Mouse (Mus musculus) ES-Bruce4 (cell line): ENCODE measurements at regions not wholly inside any gene's neighbourhood (a gene's known extent, or its start where the extent isn't known, plus 50 kb on each side); places are given as distances from the start of the nearest gene placed in this dataset.

Experiments
- H3K27ac ChIP-seq: 2 replicates; pipeline ENCODE4 v1.5.1; 2012; ENCODE audit warnings: low read length, inconsistent platforms; ENCODE audit not compliant: insufficient read depth
- H3K27me3 ChIP-seq: 2 replicates; pipeline ENCODE4 v1.6.1; 2012; ENCODE audit warnings: mild to moderate bottlenecking, low read length, inconsistent platforms; ENCODE audit not compliant: control insufficient read depth, poor library complexity, insufficient read depth, severe bottlenecking
- H3K36me3 ChIP-seq: 2 replicates; pipeline ENCODE4 v1.6.1; 2012; ENCODE audit warnings: inconsistent platforms, mild to moderate bottlenecking, low read length, moderate library complexity; ENCODE audit not compliant: control insufficient read depth, poor library complexity, insufficient read depth, severe bottlenecking
- H3K4me1 ChIP-seq: one replicate; pipeline ENCODE4 v1.8.1; 2011; ENCODE audit warnings: low read length; ENCODE audit not compliant: control insufficient read depth, insufficient read depth
- H3K4me3 ChIP-seq: 2 replicates; pipeline ENCODE4 v1.5.1; 2011; ENCODE audit warnings: low read depth, mild to moderate bottlenecking, low read length
- H3K9ac ChIP-seq: 2 replicates; pipeline ENCODE4 v1.6.1; 2012; ENCODE audit warnings: low read depth, mild to moderate bottlenecking, inconsistent platforms; ENCODE audit not compliant: poor library complexity, severe bottlenecking
- H3K9me3 ChIP-seq: replicated peaks from 2 replicates; pipeline ENCODE4 v1.6.1; 2012; ENCODE audit warnings: mild to moderate bottlenecking, low read length, inconsistent platforms; ENCODE audit not compliant: control insufficient read depth, poor library complexity, insufficient read depth, severe bottlenecking
- CTCF ChIP-seq: IDR thresholded peaks from one replicate; pipeline ENCODE4 v1.8.1; 2011; ENCODE audit warnings: low read depth, low read length
- EP300 ChIP-seq: IDR thresholded peaks from 2 replicates; pipeline ENCODE4 v1.6.1; 2011; ENCODE audit warnings: low read depth, low read length; ENCODE audit not compliant: insufficient read depth
- POLR2A ChIP-seq: IDR thresholded peaks from one replicate; pipeline ENCODE4 v1.8.1; 2011; ENCODE audit warnings: low read length; ENCODE audit not compliant: insufficient read depth

DNA sequence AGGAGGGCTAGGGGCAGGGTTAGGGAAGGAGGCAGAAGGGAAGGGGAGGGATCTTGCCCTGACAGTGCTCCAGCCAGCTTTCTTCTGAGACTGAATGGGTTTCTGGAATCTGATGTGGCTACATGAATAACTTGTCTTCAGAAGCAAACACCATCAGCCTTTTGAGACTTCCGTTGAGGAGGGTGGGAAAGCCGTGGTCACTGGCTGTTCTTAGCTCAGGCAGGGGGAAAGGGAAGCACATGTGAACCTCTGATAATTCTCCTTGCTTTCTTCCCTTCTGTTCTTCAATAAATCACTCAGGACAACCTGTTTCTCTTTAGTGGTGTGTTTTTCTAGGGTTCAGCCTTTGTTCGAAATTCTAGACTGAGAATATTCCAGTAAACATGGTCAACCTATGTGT, 148.9 kb downstream of the Bcl11a start:
- Histone ChIP-seq H3K9ac (no peak overlapping the region), H3K27ac (no peak overlapping the region), H3K36me3 (no peaks in the 10 kb centered on the region), H3K27me3 (no peaks in the 10 kb centered on the region; the same call in 1 of the 2 replicates), H3K9me3 (no peaks in the 10 kb centered on the region), H3K4me1 (no peaks in the 10 kb centered on the region), H3K4me3 (no peak overlapping the region)
- TF ChIP-seq EP300 (no peak), CTCF (no peak), POLR2A (no peak)

DNA sequence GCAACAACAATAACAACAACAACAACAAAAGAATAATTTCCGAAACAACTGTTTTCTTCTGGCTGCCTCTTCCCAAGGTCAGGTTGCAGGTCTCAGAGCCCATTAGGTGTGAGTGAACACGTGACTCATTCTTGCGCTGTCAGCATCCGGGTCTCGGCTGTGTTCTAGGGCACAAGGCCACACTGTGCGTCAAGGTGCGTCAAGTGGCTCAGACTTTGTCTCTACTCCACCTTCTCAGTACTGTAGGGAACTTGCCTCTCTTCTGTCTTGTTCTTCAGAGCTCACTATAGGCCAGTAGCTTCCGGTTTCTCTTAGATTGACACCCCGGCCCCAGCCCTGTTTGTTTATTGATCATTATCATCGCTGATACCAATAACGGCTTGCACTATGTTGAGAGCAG, 155.5 kb downstream of the Bcl11a start:
- Histone ChIP-seq H3K9me3 (no peaks in the 10 kb centered on the region), H3K36me3 (no peaks in the 10 kb centered on the region), H3K4me1 (no peaks in the 10 kb centered on the region), H3K27ac (no peak overlapping the region), H3K27me3 (no peaks in the 10 kb centered on the region; the same call in 1 of the 2 replicates), H3K4me3 (no peak overlapping the region), H3K9ac (no peak overlapping the region)
- TF ChIP-seq CTCF (no peak), EP300 (no peak), POLR2A (no peak)

DNA sequence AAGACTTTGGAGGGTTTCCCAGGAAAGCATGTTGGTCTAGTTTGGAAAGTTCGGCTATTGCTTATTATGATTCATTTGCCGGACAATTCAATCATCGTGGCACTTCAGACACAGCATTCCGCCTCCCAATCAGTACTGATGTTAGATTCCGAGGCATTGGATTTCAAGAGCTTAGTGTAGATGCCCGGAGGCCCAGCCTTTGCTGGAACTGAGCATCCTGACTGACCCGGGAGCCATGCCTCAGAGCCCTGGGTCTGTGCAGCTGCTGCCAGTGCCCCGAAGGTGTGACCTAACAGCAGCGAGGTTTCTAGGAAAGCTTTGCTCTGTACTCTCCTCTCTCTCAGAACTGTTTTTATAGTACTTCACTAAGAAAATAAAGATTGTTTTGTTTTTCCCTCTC, 156.0 kb downstream of the Bcl11a start:
- Histone ChIP-seq H3K36me3 (no peaks in the 10 kb centered on the region), H3K9me3 (no peaks in the 10 kb centered on the region), H3K27ac (no peak overlapping the region), H3K9ac (no peak overlapping the region), H3K4me3 (no peak overlapping the region), H3K27me3 (no peaks in the 10 kb centered on the region; the same call in 1 of the 2 replicates), H3K4me1 (no peaks in the 10 kb centered on the region)
- TF ChIP-seq POLR2A (no peak), EP300 (no peak), CTCF (no peak)

DNA sequence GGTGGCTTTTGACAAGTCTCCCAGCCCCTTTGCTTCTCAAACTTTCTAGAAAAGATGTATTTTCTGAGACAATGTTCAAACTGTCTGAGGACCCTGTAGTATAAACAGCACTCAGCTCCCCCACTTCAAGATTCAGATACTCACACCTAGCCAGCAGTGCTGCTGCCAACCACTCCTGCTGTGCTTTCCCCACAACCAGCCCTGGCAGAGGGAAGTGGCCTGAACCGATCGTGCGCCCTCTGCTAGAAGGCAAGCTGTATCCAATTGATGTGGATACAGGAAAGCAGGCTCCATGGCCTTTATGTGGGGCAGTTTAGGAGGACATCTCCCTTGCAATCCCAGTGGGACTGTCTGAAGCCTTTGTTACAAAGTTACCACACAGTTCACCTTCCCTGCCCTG, 156.6 kb downstream of the Bcl11a start:
- Histone ChIP-seq H3K9ac (no peak overlapping the region), H3K36me3 (no peaks in the 10 kb centered on the region), H3K4me3 (no peak overlapping the region), H3K9me3 (no peaks in the 10 kb centered on the region), H3K4me1 (no peaks in the 10 kb centered on the region), H3K27me3 (no peaks in the 10 kb centered on the region; the same call in 1 of the 2 replicates), H3K27ac (no peak overlapping the region)
- TF ChIP-seq POLR2A (no peak), CTCF (no peak), EP300 (no peak)

DNA sequence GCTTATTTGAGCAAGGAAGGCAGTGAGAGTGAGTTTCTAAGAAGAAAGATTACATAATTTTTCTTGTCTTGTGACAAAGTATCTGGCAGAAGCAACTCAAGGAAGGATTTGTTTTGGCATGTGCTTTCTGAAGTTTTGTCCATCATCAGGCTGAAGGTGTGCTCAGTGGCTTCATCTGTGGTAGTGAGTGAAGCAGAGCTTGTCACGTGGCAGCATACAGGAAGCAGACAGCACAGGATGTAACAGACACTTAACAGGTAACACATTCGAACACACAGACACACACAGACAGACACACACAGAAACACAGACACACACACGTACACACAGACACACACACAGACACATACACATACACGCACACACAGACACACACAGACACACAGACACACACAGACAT, 157.5 kb downstream of the Bcl11a start:
- Histone ChIP-seq H3K36me3 (no peaks in the 10 kb centered on the region), H3K4me3 (no peak overlapping the region), H3K4me1 (no peaks in the 10 kb centered on the region), H3K27ac (no peak overlapping the region), H3K9ac (no peak overlapping the region), H3K27me3 (no peaks in the 10 kb centered on the region; the same call in 1 of the 2 replicates), H3K9me3 (no peaks in the 10 kb centered on the region)
- TF ChIP-seq POLR2A (no peak), EP300 (no peak), CTCF (no peak)

DNA sequence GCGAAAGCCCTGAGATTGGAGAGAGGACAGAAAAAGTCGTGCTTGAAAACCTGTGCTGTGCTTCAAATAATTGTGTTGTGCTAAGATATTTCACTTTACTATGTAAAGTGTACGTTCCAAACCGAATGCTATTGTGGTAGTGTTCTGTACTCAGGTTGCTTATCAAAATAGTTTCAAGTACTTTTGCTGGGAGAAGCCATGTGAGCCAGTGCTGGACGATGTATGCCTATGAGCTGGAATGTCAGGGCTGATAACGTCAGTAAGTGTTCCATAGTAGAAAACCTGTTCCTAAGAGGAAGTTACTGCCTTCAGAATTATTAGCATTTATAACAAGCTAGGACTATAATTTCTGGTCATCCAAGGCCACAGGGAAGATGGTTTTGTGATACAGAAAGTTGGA, 161.8 kb downstream of the Bcl11a start:
- Histone ChIP-seq H3K27ac (no peak overlapping the region), H3K9ac (no peak overlapping the region), H3K4me3 (no peak overlapping the region), H3K36me3 (no peaks in the 10 kb centered on the region), H3K27me3 (no peaks in the 10 kb centered on the region; the same call in 1 of the 2 replicates), H3K9me3 (no peaks in the 10 kb centered on the region), H3K4me1 (no peaks in the 10 kb centered on the region)
- TF ChIP-seq CTCF = no peak
- no peak for TF ChIP-seq POLR2A
- no peak for TF ChIP-seq EP300
